Mouse (Mus musculus) cerebellum, adult 9-10 months (tissue): ENCODE results near the gene Mdm4.
A peak's percentile ranks its signal among the peaks of the same experiment; 100 is the strongest.

Source experiments
- DNase-seq: peaks from one replicate; pipeline ENCODE4 v3.0.0; 2022

The Mdm4 gene

GRCm38 (mm10) chr1:133030461-133030860, at the start of gene Mdm4:
Gene Mdm4 (minus strand): TSS chr1:133030561.
- DNase-seq = no peak

DNA sequence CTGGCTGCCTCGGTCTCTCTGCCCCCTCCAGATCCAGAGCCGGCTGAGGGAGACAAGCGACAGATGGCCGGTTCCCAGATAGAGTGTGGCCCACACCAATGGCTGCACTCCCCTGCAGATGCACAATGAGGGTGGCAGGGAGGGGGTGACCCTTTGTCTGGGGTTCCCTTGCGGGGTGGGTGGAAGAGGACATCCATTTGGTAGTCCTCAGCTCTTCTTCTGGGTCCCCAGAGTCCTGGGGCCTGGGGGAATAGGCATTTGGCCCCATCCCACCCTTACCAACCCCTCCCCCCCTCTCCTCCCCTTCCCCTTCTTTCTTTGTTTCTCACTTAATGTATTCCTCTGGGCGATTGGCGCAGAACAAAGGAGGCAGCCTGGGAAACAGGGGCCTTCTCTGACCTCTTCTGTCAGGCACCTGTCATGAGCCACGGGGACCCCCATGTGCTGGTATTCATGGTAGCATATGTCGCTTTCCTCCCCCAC, 49.8 kb upstream of the Mdm4 start:
- no peak for DNase-seq

DNA sequence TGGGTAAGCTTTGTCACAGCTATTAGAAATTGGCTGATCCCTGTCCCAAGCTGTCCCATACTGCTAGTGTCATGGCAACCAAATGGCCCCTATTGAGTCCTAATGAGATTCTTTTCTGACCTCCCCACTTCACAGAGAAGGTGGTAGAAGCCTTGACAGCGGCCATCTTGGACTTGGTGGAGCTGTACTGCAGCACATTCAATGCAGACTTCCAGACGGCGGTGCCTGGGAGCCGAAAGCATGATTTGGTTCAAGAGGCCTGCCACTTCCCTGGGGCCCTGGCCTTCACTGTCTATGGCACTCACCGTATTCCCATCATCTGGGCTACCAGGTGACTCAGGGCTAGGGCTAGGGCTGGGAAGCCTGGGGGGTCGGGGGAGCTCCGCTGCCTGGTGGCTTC, 49.1 kb upstream of the Mdm4 start:
- no peak for DNase-seq

GRCm38 (mm10) chr1:133078338-133078727, 48.0 kb upstream of the Mdm4 start:
- no peak for DNase-seq

GRCm38 (mm10) chr1:133077606-133078337, 47.4 kb upstream of the Mdm4 start:
- DNase-seq = no peak

GRCm38 (mm10) chr1:133076681-133077514, 46.5 kb upstream of the Mdm4 start:
- no peak for DNase-seq

DNA sequence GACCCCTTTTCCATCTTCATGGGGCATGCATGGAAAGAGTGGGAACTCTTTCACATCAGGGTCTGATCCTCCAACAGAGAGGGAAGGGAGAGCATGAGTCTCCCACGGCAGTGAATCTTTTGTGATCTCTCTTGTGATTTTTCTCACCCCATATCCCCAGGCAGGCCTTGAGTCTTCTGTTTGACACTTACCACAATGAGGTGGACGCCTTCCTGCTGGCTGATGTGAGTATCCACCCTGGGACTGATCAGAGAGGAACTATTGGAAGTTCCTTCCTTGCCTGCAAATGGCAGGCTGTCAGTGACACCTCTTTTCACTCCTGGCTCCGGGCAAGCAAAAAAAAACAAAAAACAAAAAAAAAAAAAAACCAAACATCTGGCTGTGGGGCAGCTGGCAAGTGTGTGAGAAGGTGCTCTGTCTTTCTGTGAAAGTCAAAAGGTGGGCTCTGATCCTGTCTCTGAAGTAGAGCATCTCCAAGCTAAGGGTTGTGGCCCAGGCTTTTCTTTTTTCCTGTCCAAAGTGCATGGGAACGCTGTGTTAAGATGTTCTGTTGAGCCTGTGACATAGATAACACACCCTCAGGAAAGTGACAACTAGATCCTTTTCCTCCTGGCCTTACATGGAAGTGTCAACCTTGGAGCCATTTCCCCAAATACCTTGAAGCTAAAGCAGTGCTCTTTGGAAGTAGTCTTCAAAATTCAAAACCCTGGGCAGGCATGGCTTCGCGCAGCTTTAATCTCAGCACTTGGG, 45.5 kb upstream of the Mdm4 start:
- DNase-seq = no peak

- no peak for DNase-seq
These were observed 44.2 kb upstream of the Mdm4 start for GRCm38 (mm10) chr1:133074541-133074940.

GRCm38 (mm10) chr1:133073327-133073856, 43.0 kb upstream of the Mdm4 start:
- no peak for DNase-seq

GRCm38 (mm10) chr1:133071666-133072381, 41.5 kb upstream of the Mdm4 start:
- DNase-seq = peak; percentile 18

DNA sequence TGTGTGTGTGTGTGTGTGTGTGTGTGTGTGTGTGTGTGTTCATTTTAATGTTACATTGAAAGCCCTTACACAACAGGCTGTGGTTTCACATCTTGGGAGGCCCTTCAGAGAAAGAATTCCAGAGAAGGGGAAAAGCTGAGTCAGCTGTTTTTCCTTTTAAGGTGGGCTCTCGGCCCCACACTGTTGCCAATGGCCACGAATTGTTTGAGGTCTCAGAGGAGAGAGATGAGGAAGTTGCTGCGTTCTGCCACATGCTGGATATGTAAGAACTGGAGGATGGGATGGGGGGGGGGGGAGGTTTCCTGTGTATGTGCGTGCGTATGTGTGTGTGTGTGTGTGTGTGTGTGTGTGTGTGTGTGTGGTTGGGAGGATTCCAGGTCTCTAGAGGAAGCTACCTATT, 39.8 kb upstream of the Mdm4 start:
- no peak for DNase-seq

- DNase-seq = no peak
These were observed 39.1 kb upstream of the Mdm4 start for GRCm38 (mm10) chr1:133069275-133070120.

DNA sequence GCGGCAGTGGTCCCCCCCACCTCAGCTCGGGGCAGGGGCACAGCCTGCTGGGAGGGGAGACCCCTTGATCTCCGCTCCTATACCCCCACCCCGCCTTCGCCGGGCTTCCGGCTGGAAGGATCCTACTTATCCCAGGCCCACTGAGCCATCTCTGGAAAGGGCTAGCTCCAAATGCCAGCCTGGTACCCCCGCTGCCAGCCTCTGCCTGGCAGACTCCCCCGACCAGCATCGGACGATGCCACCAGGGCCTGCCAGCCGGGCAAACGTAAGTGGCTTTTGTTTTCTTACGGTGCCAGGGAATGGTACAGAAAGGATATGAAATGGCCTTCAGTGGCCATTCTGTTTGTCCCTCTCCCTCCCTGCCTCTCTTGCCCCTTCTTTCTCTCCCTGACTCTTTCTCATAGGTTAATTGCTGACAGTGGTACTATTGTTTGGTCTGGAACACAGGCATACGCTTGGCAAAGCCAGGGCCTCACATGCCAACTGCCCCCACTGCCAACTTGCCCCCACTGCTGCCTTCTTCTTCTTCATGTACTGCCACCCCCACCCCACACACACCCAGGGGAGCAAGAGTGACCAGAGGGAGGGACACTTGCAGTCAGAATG, 38.4 kb upstream of the Mdm4 start:
- DNase-seq = peak; percentile 24

DNA sequence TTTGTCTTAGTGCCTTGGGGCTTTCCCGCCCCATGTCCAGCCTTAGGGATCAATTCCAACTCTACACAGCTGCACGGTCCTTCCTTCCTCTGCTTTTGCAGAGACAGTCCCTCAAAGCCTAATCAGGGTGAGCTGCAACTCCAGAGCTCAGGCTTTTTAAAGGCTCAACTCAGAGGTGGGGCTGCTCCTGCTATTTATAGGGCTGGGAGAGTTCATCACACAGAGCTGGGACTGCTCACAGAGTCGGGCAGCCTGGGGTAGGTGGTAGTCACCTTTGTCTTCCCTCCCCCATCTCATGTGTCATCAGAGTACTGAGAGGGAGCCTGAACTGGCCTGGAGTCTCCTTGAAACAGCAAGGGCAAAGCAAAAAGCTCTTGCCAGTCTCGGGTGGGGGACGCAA, 37.9 kb upstream of the Mdm4 start:
- no peak for DNase-seq

DNA sequence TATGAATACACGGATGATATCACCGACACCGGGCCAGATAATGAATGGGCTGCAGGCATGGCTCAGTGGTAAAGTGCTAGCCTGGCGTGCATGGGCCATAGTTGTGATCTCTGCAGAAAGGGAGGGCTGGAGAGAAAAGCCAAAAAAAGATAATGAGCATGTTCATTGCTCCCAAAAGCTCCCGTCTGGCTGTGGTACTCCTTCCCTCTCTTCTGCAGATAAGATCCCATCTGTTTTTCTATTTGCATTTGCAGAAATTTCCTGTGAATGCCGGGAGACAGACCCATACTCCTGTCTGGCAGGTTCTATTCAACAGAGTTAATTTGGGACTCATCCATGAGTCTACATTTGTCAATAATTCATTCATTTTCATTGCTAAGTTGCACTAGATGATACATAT, 32.8 kb upstream of the Mdm4 start:
- no peak for DNase-seq

GRCm38 (mm10) chr1:133060681-133061080, 30.3 kb upstream of the Mdm4 start:
- DNase-seq = no peak

GRCm38 (mm10) chr1:133059592-133059991, 29.2 kb upstream of the Mdm4 start:
- DNase-seq = no peak

DNA sequence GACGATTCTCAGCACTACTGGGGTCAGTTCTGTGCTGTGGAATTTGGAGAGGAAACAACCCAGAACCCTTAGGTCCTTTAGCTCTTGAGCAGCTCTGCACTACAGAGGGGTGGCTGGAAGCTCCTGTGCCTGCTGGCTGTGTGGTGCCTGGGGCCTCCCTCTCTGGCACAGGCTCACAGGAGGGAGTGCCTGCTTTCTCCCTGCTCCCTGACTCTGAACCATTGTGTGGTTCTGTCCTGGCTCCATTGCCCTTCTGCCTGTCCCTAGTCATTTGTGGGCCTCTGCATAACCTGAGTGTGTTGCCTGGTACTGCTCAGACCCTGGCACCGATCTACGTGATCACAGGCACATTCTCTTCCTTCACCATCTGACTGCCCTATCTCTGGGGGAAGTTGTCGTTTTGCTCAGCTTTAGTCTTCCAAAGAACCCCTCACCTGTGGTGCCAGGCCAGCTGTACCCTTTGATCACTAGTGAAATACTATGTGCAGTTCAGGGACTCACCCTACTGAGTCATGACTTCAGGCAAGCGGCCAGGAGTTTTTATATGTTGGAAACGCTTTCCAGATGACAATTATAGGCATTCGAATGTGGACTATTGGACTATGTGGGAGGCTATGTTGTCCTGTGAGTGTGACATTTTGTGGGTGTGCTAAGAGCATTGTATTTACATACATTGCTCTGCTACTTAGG, 27.1 kb upstream of the Mdm4 start:
- DNase-seq = no peak

DNA sequence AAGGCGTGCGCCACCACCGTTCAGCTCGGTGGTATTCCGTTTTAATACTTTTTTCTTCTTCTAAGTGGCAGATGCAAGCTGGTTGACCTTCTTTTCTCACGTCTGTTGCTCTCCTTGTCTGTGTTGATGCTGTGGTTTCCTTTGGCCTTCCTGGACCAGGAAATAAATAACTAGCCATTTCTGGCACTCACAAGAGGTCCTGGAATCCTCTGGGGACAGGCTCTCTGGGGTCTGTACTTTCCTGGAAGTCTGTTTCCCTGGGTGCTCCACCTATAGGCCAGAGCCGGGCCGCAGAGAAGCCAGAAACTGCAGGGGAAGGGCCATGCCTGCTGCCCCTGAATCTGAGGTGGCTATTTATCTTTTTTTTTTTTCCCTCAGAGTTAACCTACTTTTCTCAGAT, 24.0 kb upstream of the Mdm4 start:
- DNase-seq = no peak

- DNase-seq = no peak
These were observed 22.7 kb upstream of the Mdm4 start for GRCm38 (mm10) chr1:133053034-133053433.
